Mouse (Mus musculus) spleen, adult 18-20 months (tissue): Measurements from ENCODE around the gene Rsl24d1.
"Not testable (repeated sequence)": the region's sequence is repeated elsewhere in the genome, so short reads cannot be mapped to it uniquely, and the experiment has no call there.

Experiments
- DNase-seq, 2 experiments: peaks; one replicate each; pipeline ENCODE4 v3.0.0; 2022; ENCODE audit warnings: mixed read lengths in 2 of 2

The Rsl24d1 gene

GRCm38 (mm10) chr9:73103159-73103879, 9.9 kb upstream of the Rsl24d1 start:
- DNase-seq = peak in 1 of 2 experiments; percentile 19

- DNase-seq = no peak
Observed at GRCm38 (mm10) chr9:73103880-73104198, 9.4 kb upstream of the Rsl24d1 start.

GRCm38 (mm10) chr9:73105141-73105540, 8.1 kb upstream of the Rsl24d1 start:
- no peak for DNase-seq

- no peak for DNase-seq
Observed at GRCm38 (mm10) chr9:73105771-73106170, 7.5 kb upstream of the Rsl24d1 start.

- DNase-seq = not testable (repeated sequence)
Observed at GRCm38 (mm10) chr9:73116704-73117103, 3.5 kb downstream of the Rsl24d1 start.

- DNase-seq = no peak
Observed at GRCm38 (mm10) chr9:73118012-73118411, 4.8 kb downstream of the Rsl24d1 start.

- DNase-seq = peak in 1 of 2 experiments; percentile 16
Observed at GRCm38 (mm10) chr9:73121735-73122134, 8.5 kb downstream of the Rsl24d1 start.

GRCm38 (mm10) chr9:73125043-73125570, 11.9 kb downstream of the Rsl24d1 start:
- DNase-seq = no peak

GRCm38 (mm10) chr9:73127457-73127856, 14.2 kb downstream of the Rsl24d1 start:
- DNase-seq = no peak

- DNase-seq = no peak
Observed at GRCm38 (mm10) chr9:73129875-73130274, 16.6 kb downstream of the Rsl24d1 start.

- DNase-seq = no peak
Observed at GRCm38 (mm10) chr9:73130529-73130928, 17.3 kb downstream of the Rsl24d1 start.

- no peak for DNase-seq
Observed at GRCm38 (mm10) chr9:73137341-73137886, 24.2 kb downstream of the Rsl24d1 start.

GRCm38 (mm10) chr9:73154347-73154746, 41.1 kb downstream of the Rsl24d1 start:
- no peak for DNase-seq

GRCm38 (mm10) chr9:73157968-73158367, 44.7 kb downstream of the Rsl24d1 start:
- DNase-seq = no peak

GRCm38 (mm10) chr9:73159265-73159664, 46.0 kb downstream of the Rsl24d1 start:
- DNase-seq = no peak

GRCm38 (mm10) chr9:73162571-73163333, 49.5 kb downstream of the Rsl24d1 start:
- peak in 1 of 2 experiments; percentile 41 for DNase-seq

- no peak for DNase-seq
Observed at GRCm38 (mm10) chr9:73165631-73166030, 52.4 kb downstream of the Rsl24d1 start.
